Mouse (Mus musculus) liver, embryonic 11.5 days (tissue): Measurements from ENCODE around the gene Atxn7l1. TPM values are rescaled to one million over a fixed set of nuclear protein-coding genes. Genes with fewer than 3 reads are reported as not detected.

ENCODE experiments used
- ATAC-seq: fragments of 200-750 bp; cut with Nextera tagmentation; replicated peaks from 2 replicates; pipeline ENCODE4 v1.8.0; 2017; ENCODE audit warnings: moderate number of reproducible peaks, mild to moderate bottlenecking, moderate TSS enrichment, moderate library complexity; ENCODE audit not compliant: low FRiP score
- DNase-seq: peaks from one replicate; pipeline ENCODE4 v3.0.0-alpha.2; 2017; ENCODE audit warnings: low spot score
- H3K27ac ChIP-seq: fragments of 300-500 bp; sonication (generic); 2 replicates; pipeline ENCODE4 v1.5.1; 2014; ENCODE audit warnings: mild to moderate bottlenecking, low read depth, low read length, control low read depth
- H3K27me3 ChIP-seq: fragments of 300-500 bp; sonication (generic); replicated peaks from 2 replicates; pipeline ENCODE4 v1.6.1; 2014; ENCODE audit warnings: low read length, mixed read lengths; ENCODE audit not compliant: control insufficient read depth, insufficient read depth
- H3K36me3 ChIP-seq: fragments of 300-500 bp; sonication (generic); 2 replicates; pipeline ENCODE4 v1.6.1; 2014; ENCODE audit warnings: mild to moderate bottlenecking, low read length, moderate library complexity, mixed read lengths; ENCODE audit not compliant: control insufficient read depth, insufficient read depth
- H3K4me1 ChIP-seq: fragments of 300-500 bp; sonication (generic); replicated peaks from 2 replicates; pipeline ENCODE4 v1.6.1; 2014; ENCODE audit warnings: low read length, mixed read lengths; ENCODE audit not compliant: control insufficient read depth, insufficient read depth
- H3K4me2 ChIP-seq: fragments of 300-500 bp; sonication (generic); 2 replicates; pipeline ENCODE4 v1.6.1; 2014; ENCODE audit warnings: mild to moderate bottlenecking, control low read depth, moderate library complexity
- H3K4me3 ChIP-seq: fragments of 300-500 bp; sonication (generic); 2 replicates; pipeline ENCODE4 v1.5.1; 2014; ENCODE audit warnings: low read depth, low read length, control low read depth
- H3K9ac ChIP-seq: fragments of 300-500 bp; sonication (generic); 2 replicates; pipeline ENCODE4 v1.6.1; 2014; ENCODE audit warnings: low read depth, low read length, control low read depth
- H3K9me3 ChIP-seq: fragments of 300-500 bp; sonication (generic); 2 replicates; pipeline ENCODE4 v1.6.1; 2016; ENCODE audit warnings: low read length, inconsistent platforms, mixed read lengths; ENCODE audit not compliant: control insufficient read depth
- WGBS: fragments of 180-500 bp; shearing (Covaris S2); extraction: QIAGEN DNeasy Blood & Tissue Kit; methylation state at CpG from one replicate; pipeline ENCODE4 v1.1.7; 2014; 5-methylcytosine and 5-hydroxymethylcytosine counted together
- polyA plus RNA-seq: library from polyadenylated mRNA; unstranded; fragments of >200 nt; fragmentation: Nextera tagmentation; extraction: Ambion mirVana; gene quantifications from 2 replicates; pipeline ENCODE4 v1.2.1, GENCODE M21; 2014

The Atxn7l1 gene
- polyA plus RNA-seq, 1 experiment from 2014 or later = 28.9 TPM

DNA sequence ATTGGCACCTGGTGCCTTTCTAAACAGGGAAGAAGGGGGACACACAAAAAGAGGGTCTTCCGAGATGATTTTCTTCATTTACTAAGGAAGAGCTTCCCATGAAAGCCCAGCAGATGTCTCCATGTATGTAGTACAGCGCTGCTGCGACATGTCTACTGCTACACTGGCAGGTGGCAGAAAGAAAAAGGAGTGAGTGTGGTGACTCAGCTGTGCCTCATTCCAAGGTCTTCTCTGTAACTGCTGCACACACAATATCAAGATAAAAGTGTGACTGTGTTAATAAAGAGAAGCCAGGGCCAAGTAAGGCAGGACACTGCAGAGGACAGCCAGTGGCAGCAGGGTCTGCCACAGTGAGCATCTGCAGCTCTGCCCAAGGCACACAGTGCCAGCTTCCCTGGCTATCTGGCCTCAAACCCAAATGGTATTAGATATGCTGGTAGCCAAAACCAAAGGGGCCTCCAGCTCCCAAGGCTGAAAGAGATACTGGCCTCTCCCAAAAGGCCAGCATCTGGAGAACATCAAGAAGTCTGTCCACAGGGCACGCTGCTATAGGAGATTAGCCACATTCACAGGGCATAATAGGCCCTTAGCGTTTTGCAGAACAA lies 212.5 kb downstream of the Atxn7l1 start:
- Histone ChIP-seq H3K27me3 (no peaks in the 10 kb centered on the region), H3K9ac (no peak overlapping the region), H3K4me3 (no peak overlapping the region), H3K27ac (no peak overlapping the region), H3K9me3 (no peaks in the 10 kb centered on the region), H3K36me3 (peaks cover 10% of the 10 kb centered on the region), H3K4me1 (no peaks in the 10 kb centered on the region), H3K4me2 (no peak overlapping the region)
- 84% methylated on average over 5 of the region's 5 CpGs for WGBS
- no peak for ATAC-seq
- DNase-seq = no peak

DNA sequence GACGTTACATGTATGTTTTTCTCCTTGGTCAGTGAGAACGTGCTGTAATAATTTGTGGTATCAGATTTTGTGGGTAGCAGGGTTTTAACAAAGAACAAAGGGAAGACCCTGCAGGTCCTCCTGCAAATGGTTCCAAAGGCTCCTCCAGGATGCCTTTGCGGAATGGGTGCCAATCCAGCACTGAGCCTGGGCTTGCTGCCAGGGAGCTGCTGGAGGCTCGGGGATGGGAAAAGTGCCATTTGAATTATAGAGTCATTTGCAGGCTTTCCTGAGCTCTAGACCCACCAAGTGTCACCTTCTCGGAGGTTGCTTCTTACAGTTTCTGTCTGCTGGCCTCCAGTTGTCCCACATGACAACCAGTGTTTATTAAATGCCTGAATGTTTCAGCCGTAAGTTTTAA lies 213.2 kb downstream of the Atxn7l1 start:
- Histone ChIP-seq H3K36me3 (peaks cover 10% of the 10 kb centered on the region), H3K9me3 (no peaks in the 10 kb centered on the region), H3K4me3 (no peak overlapping the region), H3K9ac (no peak overlapping the region), H3K27ac (no peak overlapping the region), H3K4me2 (no peak overlapping the region), H3K4me1 (no peaks in the 10 kb centered on the region), H3K27me3 (no peaks in the 10 kb centered on the region)
- ATAC-seq (no peak), DNase-seq (no peak)
- WGBS = 85% methylated on average over 6 of the region's 6 CpGs

DNA sequence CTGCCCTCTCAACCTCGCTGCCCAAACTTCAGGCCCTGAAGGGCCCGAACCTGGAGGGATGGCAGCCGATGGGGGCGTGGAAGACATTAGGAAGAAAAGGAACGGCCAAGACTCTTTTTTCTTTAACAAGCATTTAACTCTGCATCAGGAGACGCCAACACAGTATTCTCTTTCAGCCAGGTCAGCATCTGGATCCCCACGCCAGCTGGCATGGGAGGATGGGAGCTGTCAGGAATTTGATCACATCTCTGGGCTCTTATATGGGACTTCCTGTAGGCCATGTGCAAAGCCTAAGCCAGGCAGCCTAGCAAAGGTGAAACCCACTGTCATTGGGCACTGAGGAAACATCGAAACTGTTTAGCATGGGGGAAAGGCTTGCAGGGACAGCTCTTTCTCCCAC lies 217.0 kb downstream of the Atxn7l1 start:
- Histone ChIP-seq H3K4me2 (no peak overlapping the region), H3K9me3 (no peaks in the 10 kb centered on the region), H3K27me3 (no peaks in the 10 kb centered on the region), H3K27ac (no peak overlapping the region), H3K4me1 (0 out of 2 replicates have a peak, but pooled peaks cover 2% of the 10 kb centered on the region), H3K9ac (no peak overlapping the region), H3K4me3 (no peak overlapping the region), H3K36me3 (peaks cover 7% of the 10 kb centered on the region)
- ATAC-seq (no peak), DNase-seq (no peak)
- WGBS = 91% methylated on average over 8 of the region's 8 CpGs

DNA sequence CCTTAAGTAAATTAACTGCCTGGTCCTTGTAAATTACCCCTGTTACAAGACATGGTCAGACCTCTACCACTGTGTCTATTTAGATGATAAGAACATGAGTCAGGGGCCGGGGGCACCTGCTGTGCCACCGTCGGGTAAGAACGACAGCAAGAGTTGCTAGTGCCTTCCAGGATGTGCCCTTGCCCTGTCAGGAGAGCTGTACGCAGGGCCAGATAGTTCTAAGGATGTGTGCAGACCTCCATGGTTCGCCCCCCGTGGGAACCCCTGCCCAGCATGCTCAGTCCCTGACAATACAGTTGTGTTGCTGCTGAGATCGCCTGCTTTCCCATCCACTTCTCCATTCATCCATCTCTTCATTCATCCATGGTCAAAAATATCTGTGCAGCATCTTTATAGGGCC lies 217.6 kb downstream of the Atxn7l1 start:
- ATAC-seq (no peak), DNase-seq (no peak)
- Histone ChIP-seq H3K4me2 (no peak overlapping the region), H3K9me3 (no peaks in the 10 kb centered on the region), H3K27me3 (no peaks in the 10 kb centered on the region), H3K4me3 (no peak overlapping the region), H3K9ac (no peak overlapping the region), H3K27ac (no peak overlapping the region), H3K36me3 (peaks cover 7% of the 10 kb centered on the region), H3K4me1 (0 out of 2 replicates have a peak, but pooled peaks cover 2% of the 10 kb centered on the region)
- WGBS = 92% methylated on average over 8 of the region's 8 CpGs

DNA sequence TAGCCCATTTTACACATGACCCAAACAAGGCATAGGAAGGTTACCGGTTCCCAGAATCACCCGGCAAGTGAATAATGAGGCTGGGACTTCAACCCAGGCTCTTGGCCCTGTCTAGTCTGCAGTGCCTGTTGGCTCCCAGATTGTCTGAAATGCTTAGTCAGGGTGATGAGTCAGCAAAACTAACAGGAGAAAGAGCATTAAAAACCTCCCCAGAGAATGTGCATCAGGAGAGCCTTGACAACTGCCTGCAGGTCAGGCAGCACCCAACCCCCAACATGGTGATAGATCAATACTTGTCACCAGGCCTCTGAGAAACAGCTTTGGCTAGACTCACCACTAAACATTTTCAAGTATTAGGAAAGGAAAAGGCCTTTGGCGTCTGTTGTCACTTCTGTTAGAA lies 222.1 kb downstream of the Atxn7l1 start:
- Histone ChIP-seq H3K4me2 (no peak overlapping the region), H3K36me3 (peaks cover 2% of the 10 kb centered on the region; the same call in 1 of the 2 replicates), H3K4me3 (no peak overlapping the region), H3K27ac (no peak overlapping the region), H3K4me1 (0 out of 2 replicates have a peak, but pooled peaks cover 2% of the 10 kb centered on the region), H3K9me3 (no peaks in the 10 kb centered on the region), H3K27me3 (no peaks in the 10 kb centered on the region), H3K9ac (no peak overlapping the region)
- ATAC-seq (peak; percentile 61), DNase-seq (no peak)
- 76% methylated on average over 3 of the region's 3 CpGs for WGBS

DNA sequence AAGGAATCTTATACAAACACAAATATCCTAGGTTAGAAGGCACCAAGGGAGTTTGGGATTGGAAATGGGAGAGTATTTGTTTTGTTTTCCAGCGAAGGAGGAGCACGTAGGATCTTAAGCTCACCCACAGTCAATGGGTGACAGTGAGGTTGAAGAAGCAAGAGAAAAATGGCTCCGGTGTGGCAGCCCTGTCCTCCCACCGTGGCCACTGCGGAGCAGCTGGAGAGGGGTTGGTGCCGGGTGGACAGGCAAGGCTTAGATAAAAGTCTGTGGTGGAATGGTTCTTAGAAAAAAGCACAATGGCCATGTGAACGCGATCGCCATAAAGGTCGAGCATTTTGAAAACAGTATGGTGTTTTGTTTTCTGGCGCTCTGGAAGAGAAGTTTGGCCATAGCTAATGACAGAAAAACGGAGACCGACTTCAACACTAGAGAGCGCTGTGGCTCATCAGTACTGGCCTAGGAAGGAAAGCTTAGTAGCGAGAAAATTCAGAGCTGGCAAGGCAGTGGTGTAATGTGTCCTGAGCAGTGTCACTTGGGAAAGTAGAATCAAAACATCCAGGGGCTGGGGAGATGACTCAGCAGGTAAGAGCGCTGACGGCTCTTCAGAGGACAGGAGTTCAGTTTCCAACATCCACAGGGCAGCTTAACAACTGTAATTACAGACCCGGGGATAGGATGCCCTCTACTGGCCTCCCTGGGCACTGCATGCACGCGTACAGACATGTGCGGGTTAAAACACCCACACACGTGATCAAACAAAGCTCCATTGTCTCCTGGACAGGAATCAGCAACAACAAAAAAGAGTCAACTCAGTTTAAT lies 232.3 kb downstream of the Atxn7l1 start:
- WGBS = 15% methylated on average over 22 of the region's 22 CpGs
- peak; percentile 85 for ATAC-seq
- peak overlapping the region; percentile 66 for H3K4me2 ChIP-seq

DNA sequence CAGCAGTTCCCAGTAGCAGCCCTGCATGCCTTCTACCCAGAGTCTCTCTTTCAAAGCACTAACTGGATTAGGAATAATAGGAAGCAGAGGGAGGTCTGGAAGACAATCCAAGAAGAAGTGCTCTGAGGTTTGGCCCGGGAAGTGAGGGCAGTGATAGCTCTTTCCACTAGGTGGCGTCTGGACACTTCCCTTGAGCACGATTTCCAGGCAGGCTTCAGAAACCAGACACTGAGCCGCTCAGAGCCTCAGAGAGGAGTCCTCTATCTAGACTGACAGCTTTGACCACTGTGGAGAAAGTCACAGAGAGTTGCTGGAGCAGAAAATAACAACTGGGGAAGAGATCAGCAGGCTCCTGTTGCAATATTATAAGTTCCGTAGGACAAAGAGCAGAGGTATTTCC lies 241.3 kb downstream of the Atxn7l1 start:
- Histone ChIP-seq H3K27me3 (0 out of 2 replicates have a peak, but pooled peaks cover 3% of the 10 kb centered on the region), H3K27ac (no peak overlapping the region), H3K4me3 (no peak overlapping the region), H3K9me3 (no peaks in the 10 kb centered on the region), H3K9ac (no peak overlapping the region), H3K4me1 (no peaks in the 10 kb centered on the region), H3K36me3 (no peaks in the 10 kb centered on the region), H3K4me2 (no peak overlapping the region)
- DNase-seq (no peak), ATAC-seq (0 out of 2 replicates have a peak, but pooled peaks have one; percentile 49)
- WGBS = 14% methylated on average over 5 of the region's 5 CpGs

More for the DNA sequence above, 232.3 kb downstream of the Atxn7l1 start:
- Histone ChIP-seq H3K9me3 (no peaks in the 10 kb centered on the region), H3K9ac (peak overlapping the region; percentile 49; the same call in 1 of the 2 replicates), H3K36me3 (no peaks in the 10 kb centered on the region), H3K4me3 (peak overlapping the region; percentile 34), H3K27ac (no peak overlapping the region), H3K4me1 (no peaks in the 10 kb centered on the region), H3K27me3 (no peaks in the 10 kb centered on the region)
- peak; percentile 87 for DNase-seq

DNA sequence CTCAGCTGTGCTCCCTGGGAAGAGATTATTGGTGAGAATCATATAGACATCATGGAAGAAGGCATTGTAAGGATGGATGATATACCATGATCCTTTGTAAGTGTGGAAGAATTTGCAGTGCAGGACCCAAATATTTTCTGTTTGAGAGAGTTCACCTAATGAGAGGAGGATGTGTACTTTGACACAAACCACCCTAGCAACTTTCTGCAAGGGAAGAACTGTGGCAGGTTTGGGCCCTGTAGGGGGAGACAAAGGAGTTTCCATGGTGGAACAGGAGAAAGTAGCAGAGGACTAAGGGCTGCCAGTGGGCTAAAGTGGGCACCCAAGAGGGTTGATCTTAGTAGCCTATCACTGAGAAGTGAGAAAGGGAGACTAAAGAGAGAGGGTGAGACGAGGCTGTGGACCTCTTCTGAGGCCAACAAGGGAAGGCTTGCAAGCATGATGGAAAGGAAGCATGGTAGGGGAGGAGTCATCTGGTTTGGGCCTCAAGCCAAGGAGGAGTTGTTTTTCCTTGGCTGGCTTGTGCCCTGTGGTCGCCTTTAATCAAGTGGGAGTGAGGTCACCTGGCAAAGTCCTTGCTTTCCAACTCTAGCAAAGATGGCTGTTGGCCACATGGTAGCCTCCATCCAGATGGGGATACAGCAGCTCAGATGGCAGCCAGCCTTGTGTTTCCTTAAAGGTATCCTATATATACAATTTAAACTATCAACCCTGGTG lies 243.5 kb downstream of the Atxn7l1 start:
- ATAC-seq (no peak), DNase-seq (no peak)
- H3K4me2 ChIP-seq = no peak overlapping the region
- no peak overlapping the region for H3K27ac ChIP-seq
- H3K36me3 ChIP-seq = no peaks in the 10 kb centered on the region
- H3K9me3 ChIP-seq = no peaks in the 10 kb centered on the region
- H3K4me3 ChIP-seq = no peak overlapping the region
- 0 out of 2 replicates have a peak, but pooled peaks cover 3% of the 10 kb centered on the region for H3K27me3 ChIP-seq
- no peak overlapping the region for H3K9ac ChIP-seq
- WGBS = 60% methylated on average over 2 of the region's 2 CpGs
- peaks cover 3% of the 10 kb centered on the region; the same call in 1 of the 2 replicates for H3K4me1 ChIP-seq
